Mouse (Mus musculus) intestine, postnatal 0 days (tissue): ENCODE results near the gene Map3k15. TPM values are rescaled to one million over a fixed set of nuclear protein-coding genes. Genes with fewer than 3 reads are reported as not detected.

Source experiments
- ATAC-seq: fragments of 200-750 bp; cut with Nextera tagmentation; 2 replicates; pipeline ENCODE4 v1.8.0; 2017; ENCODE audit warnings: mild to moderate bottlenecking, moderate TSS enrichment, moderate library complexity
- H3K27ac ChIP-seq: fragments of 300-500 bp; sonication (generic); 2 replicates; pipeline ENCODE4 v1.5.1; 2014; ENCODE audit warnings: mild to moderate bottlenecking, low read depth, low read length, moderate library complexity
- H3K27me3 ChIP-seq: fragments of 300-500 bp; sonication (generic); replicated peaks from 2 replicates; pipeline ENCODE4 v1.6.1; 2014; ENCODE audit warnings: low read length, mixed read lengths; ENCODE audit not compliant: control insufficient read depth, insufficient read depth
- H3K36me3 ChIP-seq: fragments of 300-500 bp; sonication (generic); 2 replicates; pipeline ENCODE4 v1.6.1; 2014; ENCODE audit warnings: mild to moderate bottlenecking, moderate library complexity; ENCODE audit not compliant: control insufficient read depth, insufficient read depth
- H3K4me1 ChIP-seq: fragments of 300-500 bp; sonication (generic); replicated peaks from 2 replicates; pipeline ENCODE4 v1.6.1; 2014; ENCODE audit warnings: antibody characterized with exemption, low read length, mixed read lengths; ENCODE audit not compliant: control insufficient read depth, insufficient read depth
- H3K4me2 ChIP-seq: fragments of 300-500 bp; sonication (generic); replicated peaks from 2 replicates; pipeline ENCODE4 v1.6.1; 2014; ENCODE audit warnings: low read depth, mild to moderate bottlenecking, moderate library complexity
- H3K4me3 ChIP-seq: fragments of 300-500 bp; sonication (generic); 2 replicates; pipeline ENCODE4 v1.5.1; 2014; ENCODE audit warnings: low read depth, low read length
- H3K9ac ChIP-seq: fragments of 300-500 bp; sonication (generic); 2 replicates; pipeline ENCODE4 v1.6.1; 2014; ENCODE audit warnings: mild to moderate bottlenecking, low read depth, low read length
- H3K9me3 ChIP-seq: fragments of 300-500 bp; sonication (generic); 2 replicates; pipeline ENCODE4 v1.6.1; 2016; ENCODE audit warnings: mixed run types; ENCODE audit not compliant: control insufficient read depth
- CTCF ChIP-seq: sonication (generic); IDR thresholded peaks from 2 replicates; pipeline ENCODE4 v1.5.1; 2016; ENCODE audit warnings: low read depth, mild to moderate bottlenecking, control low read depth, antibody characterized with exemption, moderate library complexity
- WGBS: fragments of 180-500 bp; shearing (Covaris S2); extraction: QIAGEN DNeasy Blood & Tissue Kit; methylation state at CpG from one replicate; pipeline ENCODE4 v1.1.7; 2014; 5-methylcytosine and 5-hydroxymethylcytosine counted together
- polyA plus RNA-seq: library from polyadenylated mRNA; unstranded; fragments of >200 nt; fragmentation: Nextera tagmentation; extraction: Ambion mirVana; gene quantifications from 2 replicates; pipeline ENCODE4 v1.2.1, GENCODE M21; 2015

Gene Map3k15
- 0.10 and 0.20 TPM in 2 replicates for polyA plus RNA-seq

- 34% methylated on average over 58 of the region's 108 CpGs for WGBS
- peak; percentile 83 for TF ChIP-seq CTCF
- Histone ChIP-seq H3K27me3 (no peaks in the 10 kb centered on the region), H3K4me3 (peak within 1 kb of the TSS; percentile 36), H3K4me1 (no peaks in the 10 kb centered on the region), H3K9ac (no peak within 1 kb of the TSS), H3K27ac (no peak within 1 kb of the TSS), H3K36me3 (no peaks in the 10 kb centered on the region), H3K9me3 (no peaks in the 10 kb centered on the region), H3K4me2 (peak within 1 kb of the TSS; percentile 73)
- peak; percentile 90 for ATAC-seq
Measured at GRCm38 (mm10) chrX:159988002-159988960, at the start of gene Map3k15. Gene Map3k15 (plus strand): TSS chrX:159988433.

GRCm38 (mm10) chrX:159942569-159942968 is 45.7 kb upstream of the Map3k15 start:
- no peak overlapping the region for H3K9ac ChIP-seq
- no peak overlapping the region for H3K4me2 ChIP-seq
- no peaks in the 10 kb centered on the region for H3K27me3 ChIP-seq
- H3K27ac ChIP-seq, result no peak overlapping the region
- no peaks in the 10 kb centered on the region for H3K4me1 ChIP-seq
- H3K9me3 ChIP-seq, result no peaks in the 10 kb centered on the region
- H3K36me3 ChIP-seq, result no peaks in the 10 kb centered on the region
- no peak for ATAC-seq
- WGBS, result 78% methylated on average over 2 of the region's 2 CpGs
- TF ChIP-seq CTCF, result no peak
- H3K4me3 ChIP-seq, result no peak overlapping the region

DNA sequence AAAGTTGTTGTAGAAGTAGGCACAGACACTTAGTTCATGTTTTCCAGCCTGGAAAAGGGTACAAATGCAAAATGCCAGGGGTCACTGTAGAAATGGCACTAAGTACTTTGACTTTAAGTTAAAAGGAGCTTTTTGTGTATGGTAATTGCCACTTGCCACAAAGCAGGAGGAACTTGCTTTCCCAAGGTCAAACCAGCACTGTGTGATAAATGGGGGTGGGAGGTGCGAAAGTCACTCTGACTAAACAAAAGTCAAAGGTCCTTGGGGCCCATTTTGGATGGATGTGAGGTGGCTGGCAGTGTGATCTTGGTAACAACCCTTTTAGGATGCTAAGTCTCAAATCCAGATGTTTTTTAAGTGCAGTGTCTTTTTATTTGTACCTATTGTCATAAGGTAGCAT is 44.6 kb upstream of the Map3k15 start:
- Histone ChIP-seq H3K4me1 (no peaks in the 10 kb centered on the region), H3K9ac (no peak overlapping the region), H3K4me2 (no peak overlapping the region), H3K36me3 (no peaks in the 10 kb centered on the region), H3K4me3 (no peak overlapping the region), H3K27ac (no peak overlapping the region), H3K9me3 (no peaks in the 10 kb centered on the region), H3K27me3 (no peaks in the 10 kb centered on the region)
- ATAC-seq, result no peak
- WGBS, result 76% methylated on average over 1 of the region's 1 CpGs
- TF ChIP-seq CTCF, result no peak

DNA sequence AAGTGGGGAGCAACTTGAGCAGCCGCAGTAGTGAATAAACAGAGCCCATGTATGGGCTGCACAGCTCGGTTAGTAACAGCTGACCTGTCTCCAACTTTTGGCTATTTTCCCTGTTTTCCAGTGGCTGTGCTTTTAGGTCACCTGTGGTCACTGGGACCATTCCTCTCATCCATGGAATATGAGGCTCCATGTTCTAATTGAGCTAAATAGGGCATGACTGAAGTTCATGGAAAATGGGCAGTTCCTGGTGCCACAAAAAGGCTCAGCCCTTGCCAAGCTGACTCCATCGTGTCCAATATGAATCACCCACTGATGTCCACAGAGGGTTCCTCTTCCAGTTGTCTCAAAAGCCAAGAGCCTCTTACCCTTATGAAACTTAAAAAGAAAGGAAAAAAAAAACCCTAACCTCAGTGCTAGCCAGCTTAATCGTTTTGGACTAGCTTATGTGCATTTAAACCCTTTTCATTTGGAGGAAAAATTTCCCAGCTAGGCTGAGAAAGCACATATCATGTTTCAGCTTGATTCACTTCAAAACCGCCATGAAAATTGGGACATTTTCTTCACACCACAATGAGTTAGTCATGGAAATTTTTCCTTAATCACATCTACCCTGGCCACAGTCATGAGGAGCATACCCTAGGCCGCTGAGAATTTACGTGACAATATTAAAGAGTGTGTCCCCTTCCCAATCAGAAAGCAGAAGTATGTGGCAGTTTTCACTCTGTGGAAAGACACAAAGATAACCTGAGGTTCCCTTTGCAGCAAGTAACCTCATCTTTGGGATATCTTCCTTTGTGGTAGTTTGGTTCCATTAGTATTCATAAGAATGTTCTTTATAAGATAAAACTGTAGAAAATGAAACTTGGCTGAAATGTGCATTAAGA is 34.4 kb upstream of the Map3k15 start:
- no peak for ATAC-seq

DNA sequence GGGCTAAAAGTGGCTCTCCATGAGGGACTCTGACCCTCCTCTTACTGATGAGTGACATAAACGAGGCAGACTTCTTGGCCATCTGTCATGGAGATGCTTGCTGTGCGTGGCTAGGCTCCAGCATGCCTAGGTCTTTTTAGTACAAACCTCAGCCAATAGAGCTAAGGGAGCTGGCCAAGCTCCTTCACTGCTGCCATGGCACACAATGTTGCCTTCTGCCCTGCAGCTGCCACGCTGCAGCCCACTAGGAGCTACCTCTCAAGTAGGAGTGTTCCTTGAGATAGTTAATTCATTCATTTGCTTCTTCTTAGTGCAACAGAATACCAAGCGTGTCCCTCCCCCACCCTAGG is 33.8 kb upstream of the Map3k15 start:
- no peaks in the 10 kb centered on the region for H3K27me3 ChIP-seq
- H3K36me3 ChIP-seq, result no peaks in the 10 kb centered on the region
- H3K9me3 ChIP-seq, result no peaks in the 10 kb centered on the region
- WGBS, result 80% methylated on average over 4 of the region's 4 CpGs
- H3K9ac ChIP-seq, result no peak overlapping the region
- H3K4me1 ChIP-seq, result no peaks in the 10 kb centered on the region
- ATAC-seq, result no peak
- no peak overlapping the region for H3K4me3 ChIP-seq
- TF ChIP-seq CTCF, result no peak
- H3K27ac ChIP-seq, result no peak overlapping the region
- H3K4me2 ChIP-seq, result no peak overlapping the region

More for the DNA sequence above, 34.4 kb upstream of the Map3k15 start:
- H3K9me3 ChIP-seq, result no peaks in the 10 kb centered on the region
- H3K9ac ChIP-seq, result no peak overlapping the region
- no peak overlapping the region for H3K4me2 ChIP-seq
- no peaks in the 10 kb centered on the region for H3K27me3 ChIP-seq
- no peak overlapping the region for H3K27ac ChIP-seq
- H3K36me3 ChIP-seq, result no peaks in the 10 kb centered on the region
- H3K4me3 ChIP-seq, result no peak overlapping the region
- H3K4me1 ChIP-seq, result no peaks in the 10 kb centered on the region
- no peak for TF ChIP-seq CTCF
- WGBS, result 77% methylated on average over 7 of the region's 7 CpGs

- no peak overlapping the region for H3K4me2 ChIP-seq
- no peaks in the 10 kb centered on the region for H3K9me3 ChIP-seq
- H3K27me3 ChIP-seq, result no peaks in the 10 kb centered on the region
- H3K27ac ChIP-seq, result no peak overlapping the region
- H3K36me3 ChIP-seq, result no peaks in the 10 kb centered on the region
- H3K4me3 ChIP-seq, result no peak overlapping the region
- no peak for ATAC-seq
- WGBS, result 85% methylated on average over 6 of the region's 6 CpGs
- TF ChIP-seq CTCF, result no peak
- H3K4me1 ChIP-seq, result no peaks in the 10 kb centered on the region
- no peak overlapping the region for H3K9ac ChIP-seq
Measured at GRCm38 (mm10) chrX:159955433-159955832, 32.8 kb upstream of the Map3k15 start.
